Mouse (Mus musculus) layer of hippocampus, postnatal 25 days (tissue): Measurements from ENCODE around the gene Arih2. TPM values are rescaled to one million over a fixed set of nuclear protein-coding genes. Genes with fewer than 3 reads are reported as not detected.
"Not testable (repeated sequence)": the region's sequence is repeated elsewhere in the genome, so short reads cannot be mapped to it uniquely, and the experiment has no call there.

Source experiments
- DNase-seq, 2 experiments: peaks; one replicate each; pipeline ENCODE4 v3.0.0; 2022; ENCODE audit warnings: mixed read lengths in 2 of 2, low spot score in 1 of 2; ENCODE audit errors: extremely low spot score in 1 of 2
- total RNA-seq, 2 experiments: library from RNA; stranded (reverse); gene quantifications; 2 replicates each; pipeline ENCODE4 v1.2.3; 2021

Arih2 gene
- total RNA-seq, 2 experiments from 2014 or later: 49.3 to 53.9 TPM

DNA sequence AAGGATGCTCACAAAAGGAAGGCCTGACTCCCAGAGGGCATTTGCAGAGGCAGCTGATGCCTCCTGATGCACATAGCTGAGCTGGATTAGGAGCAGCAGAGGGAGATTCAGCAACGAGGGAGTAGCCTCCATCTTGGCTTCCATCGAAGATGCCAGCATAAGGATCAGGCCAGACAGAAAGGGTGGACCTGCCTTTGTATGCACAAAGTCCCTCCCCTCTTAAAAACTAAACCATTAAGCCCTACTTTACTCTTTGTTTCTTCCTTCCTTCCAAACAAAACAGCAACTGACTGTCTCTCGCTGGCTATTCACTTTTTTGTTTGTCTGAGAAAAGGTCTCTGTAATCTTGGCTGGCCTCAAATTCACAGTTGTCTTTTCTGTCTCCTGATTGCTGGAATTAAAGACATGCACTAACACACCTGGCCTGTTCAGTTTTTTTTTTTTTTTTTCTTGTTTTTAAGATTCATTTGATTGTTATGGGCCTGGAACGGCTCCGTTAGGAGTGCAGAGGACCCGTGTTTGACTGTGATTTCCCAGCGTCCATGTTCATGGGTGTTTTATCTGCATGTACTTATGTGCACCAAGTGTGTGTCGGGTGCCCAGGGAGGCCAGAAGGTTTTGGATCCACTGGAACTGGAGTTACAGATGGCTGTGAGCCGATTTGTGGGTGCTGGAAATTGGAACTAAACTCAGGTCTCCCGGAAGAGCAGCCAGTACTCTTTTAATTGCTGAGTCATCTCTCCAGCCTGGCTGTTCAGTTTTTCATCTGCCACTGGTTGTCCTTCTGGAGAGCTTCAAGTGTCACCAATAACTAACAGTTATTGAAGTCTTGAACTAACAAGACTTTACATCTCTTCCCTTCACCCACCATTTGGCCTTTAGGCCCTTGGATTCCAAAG lies 5.6 kb upstream of the Arih2 start:
- peak in 1 of 2 experiments; percentile 7 for DNase-seq

GRCm38 (mm10) chr9:108649561-108650440 lies 615 bp upstream of the Arih2 start:
- no peak for DNase-seq

- DNase-seq: no peak
Measured at GRCm38 (mm10) chr9:108648166-108648565, 1.0 kb downstream of the Arih2 start.

DNA sequence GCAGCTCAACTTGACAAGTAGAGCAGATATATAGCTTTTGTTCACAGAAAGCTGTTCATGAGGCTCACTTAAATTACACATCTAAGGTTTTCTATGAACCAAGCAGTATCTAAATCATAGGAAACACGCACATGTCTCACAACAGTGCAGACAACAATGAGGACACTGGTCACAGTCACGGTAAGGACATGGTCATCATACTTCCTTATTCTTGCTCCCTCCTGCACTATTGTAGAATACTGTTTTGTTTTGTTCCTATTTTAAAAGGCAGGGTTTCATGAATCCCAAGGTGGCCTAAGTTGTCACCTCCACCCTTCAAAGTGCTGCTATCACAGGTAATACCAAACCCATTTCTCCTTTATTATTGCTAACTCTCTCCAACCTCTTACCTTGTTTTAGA lies 9.4 kb downstream of the Arih2 start:
- no peak for DNase-seq

DNA sequence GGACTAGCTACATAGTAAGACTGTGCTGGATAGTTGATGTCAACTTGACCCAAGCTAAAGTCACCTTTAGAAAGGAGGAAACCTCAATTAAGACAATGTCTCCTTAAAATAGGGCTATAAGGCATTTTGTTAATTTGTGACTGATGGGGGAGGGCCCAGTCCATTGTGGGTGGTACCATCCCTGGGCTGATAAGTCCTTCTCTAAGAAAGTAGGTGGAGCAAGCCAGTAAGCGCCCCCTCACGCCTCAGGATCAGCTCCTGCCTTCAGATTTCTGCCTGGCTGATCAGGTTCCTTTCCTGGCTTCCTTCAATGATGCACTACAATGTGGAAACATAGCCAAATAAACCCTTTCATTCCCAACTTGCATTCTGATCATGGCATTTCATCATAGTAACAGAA lies 13.8 kb downstream of the Arih2 start:
- DNase-seq: no peak

- DNase-seq: no peak
Measured at GRCm38 (mm10) chr9:108633846-108634245, 15.3 kb downstream of the Arih2 start.

GRCm38 (mm10) chr9:108632375-108632774 lies 16.8 kb downstream of the Arih2 start:
- no peak for DNase-seq

DNA sequence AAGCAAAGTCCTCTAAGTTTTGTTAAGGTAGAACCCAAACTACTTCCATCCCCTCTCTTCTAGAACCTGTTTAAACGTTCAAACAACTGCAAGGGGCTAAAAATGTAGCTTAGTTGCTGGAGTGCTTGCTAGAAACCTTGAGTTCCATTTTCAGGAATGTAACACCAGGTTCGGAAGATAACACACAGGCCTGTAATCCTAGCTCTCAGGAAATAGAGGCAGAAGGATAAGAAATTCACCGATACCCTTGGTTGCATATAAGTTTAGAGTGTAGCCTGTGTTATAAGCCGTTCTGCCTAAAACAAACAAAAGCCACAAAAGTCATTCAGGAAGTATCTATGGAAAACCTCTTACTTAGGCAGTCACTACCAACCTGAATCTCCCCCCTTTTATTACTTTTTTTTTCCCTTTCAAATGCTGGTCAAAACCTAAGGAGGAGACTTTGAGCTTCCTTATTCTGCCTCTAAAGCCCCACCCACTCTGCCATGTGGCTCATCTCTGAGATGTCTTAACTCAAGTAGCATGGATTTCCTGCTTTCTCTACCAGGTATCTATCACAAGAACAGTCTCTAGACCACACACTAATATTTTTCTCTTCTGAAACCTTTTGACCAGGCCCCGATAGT lies 17.4 kb downstream of the Arih2 start:
- DNase-seq: no peak

DNA sequence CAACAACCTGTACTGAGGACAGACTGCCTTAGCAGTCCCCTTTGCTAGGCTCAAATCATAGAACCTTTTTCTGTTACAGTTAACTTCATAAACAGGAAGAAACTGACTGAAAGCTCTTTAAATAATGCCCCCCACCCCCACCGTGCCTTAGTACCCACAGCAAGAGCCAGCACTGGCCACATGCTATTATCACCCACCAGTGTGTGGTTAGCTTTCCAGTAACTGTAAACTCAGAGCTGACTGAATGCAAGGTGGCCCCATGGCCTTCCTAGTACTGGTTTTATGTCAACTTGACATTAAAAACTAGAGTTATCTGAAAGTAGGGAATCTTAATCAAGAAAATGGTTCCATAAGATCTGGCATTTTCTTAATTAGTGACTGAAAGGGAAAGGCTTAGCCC lies 18.5 kb downstream of the Arih2 start:
- no peak for DNase-seq

DNA sequence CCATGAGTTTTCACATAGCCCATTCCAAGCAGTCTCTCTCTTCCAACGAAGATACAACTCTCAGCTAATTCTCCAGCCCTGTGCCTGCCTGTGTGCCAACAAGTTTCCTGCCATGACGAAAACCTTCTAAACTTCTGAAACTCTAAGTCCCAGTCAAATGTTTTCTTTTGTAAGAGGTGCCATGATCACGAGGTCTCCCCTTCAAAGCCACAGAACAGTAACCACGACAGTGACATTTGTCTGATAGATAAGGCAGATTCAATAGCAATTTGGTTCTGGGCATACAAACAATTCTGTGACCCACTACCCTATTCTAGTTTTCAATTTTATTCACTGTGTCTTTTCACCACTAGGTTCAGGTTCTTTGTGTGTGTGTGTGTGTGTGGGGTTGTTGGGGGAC lies 21.0 kb downstream of the Arih2 start:
- DNase-seq: no peak

GRCm38 (mm10) chr9:108626498-108626897 lies 22.7 kb downstream of the Arih2 start:
- DNase-seq: no peak

GRCm38 (mm10) chr9:108617301-108617700 lies 31.9 kb downstream of the Arih2 start:
- no peak for DNase-seq

DNA sequence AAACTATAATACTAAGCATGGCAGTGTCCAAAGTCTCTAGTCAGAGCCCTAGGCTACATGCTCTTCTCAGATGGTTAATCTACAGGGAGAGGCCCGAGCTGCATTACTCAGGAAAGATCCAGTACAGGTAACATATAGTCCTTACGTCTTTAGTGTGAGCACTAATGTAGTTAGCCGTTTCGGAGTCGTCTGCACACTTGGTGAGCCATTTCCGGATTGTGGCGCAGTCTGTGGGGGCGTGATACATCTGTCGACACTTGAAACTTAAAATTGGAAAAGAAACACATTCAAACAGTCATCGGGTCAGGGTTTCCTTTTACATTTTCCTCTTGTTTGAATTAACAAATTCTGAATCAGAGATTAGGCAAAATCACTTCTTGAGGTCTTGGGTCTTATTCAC lies 37.7 kb downstream of the Arih2 start:
- DNase-seq: no peak

DNA sequence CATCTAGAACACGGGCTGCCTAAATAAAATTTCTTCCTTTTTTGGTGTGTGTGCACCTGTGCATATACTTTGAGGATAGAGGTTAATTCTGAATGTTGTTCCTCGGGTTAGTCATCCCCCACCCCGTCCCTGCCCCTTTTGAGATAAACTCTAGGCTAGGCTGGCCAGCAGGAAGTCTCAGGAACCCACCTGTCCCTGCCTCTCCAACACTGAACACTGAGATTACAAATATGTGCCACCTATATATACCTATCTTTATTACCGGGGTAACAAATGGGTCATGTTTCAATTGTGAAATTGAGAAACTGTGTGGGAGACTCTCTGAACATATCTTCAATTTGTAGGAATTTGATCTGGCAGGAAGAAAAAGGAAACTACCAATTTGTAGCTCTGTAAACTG lies 40.3 kb downstream of the Arih2 start:
- DNase-seq: no peak

DNA sequence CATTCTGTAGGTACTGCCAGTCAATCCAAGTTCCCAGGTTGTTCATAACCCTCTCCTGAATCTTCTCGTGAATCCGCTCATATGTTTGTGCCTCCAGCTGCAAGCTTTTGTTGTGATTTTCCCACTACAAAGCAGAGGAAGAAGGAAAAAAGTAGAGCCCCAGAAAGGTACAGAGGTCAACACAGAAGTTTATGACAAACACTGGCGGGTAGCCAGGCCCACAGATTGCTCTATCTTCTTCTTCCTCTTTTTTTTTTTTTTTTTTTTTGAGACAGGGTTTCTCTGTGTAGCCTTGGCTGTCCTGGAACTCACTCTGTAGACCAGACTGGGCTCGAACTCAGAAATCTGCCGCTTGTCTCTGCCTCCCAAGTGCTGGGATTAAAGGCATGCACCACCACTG lies 41.3 kb downstream of the Arih2 start:
- DNase-seq: not testable (repeated sequence)

- DNase-seq: no peak
Measured at GRCm38 (mm10) chr9:108601986-108602385, 47.2 kb downstream of the Arih2 start.

- no peak for DNase-seq
Measured at GRCm38 (mm10) chr9:108600011-108600410, 49.2 kb downstream of the Arih2 start.

- DNase-seq: no peak
Measured at GRCm38 (mm10) chr9:108599021-108599566, 50.1 kb downstream of the Arih2 start.

DNA sequence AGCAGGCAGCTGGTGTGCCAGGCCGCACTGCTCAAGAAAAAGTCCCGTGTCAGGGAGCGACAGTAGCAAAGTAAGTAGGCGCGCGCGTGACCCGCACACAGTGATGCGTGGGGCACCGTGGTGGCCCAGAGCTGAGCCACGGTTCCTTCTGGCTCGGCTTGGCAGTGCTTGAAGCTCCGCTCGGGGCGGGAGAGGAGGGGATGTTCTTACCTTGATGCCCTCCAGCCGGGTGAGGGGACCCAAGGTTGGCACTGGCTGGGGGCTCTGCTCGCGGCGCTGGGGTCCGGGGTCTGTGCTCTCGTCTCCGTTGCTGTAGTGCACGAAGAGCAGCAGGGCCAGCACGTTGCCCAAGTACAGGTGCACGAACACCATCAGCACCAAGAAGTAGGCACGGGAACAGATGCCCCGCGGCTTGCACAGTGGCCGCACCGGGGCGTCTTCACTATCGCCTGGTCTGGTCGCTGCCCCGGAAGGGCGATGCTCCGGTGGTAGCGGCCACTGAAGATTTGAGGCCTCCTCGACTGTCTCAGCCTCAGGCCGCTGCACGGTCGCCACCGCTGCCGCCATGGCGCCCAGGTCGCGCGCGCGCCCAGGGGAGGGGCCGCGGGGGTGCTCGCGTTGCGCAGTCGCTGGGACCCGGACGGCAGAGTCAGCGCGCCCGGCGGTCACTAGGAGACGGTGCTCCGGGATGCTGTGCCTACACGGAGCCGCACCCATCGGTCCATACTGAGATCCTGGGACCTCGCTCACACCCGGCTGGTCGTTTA lies 52.0 kb downstream of the Arih2 start, which contains the start of gene P4htm:
Gene P4htm, minus strand, starts transcription at position 670 of the 767 bp plus-strand sequence.
- peak; percentile 69 to 77 for DNase-seq

DNA sequence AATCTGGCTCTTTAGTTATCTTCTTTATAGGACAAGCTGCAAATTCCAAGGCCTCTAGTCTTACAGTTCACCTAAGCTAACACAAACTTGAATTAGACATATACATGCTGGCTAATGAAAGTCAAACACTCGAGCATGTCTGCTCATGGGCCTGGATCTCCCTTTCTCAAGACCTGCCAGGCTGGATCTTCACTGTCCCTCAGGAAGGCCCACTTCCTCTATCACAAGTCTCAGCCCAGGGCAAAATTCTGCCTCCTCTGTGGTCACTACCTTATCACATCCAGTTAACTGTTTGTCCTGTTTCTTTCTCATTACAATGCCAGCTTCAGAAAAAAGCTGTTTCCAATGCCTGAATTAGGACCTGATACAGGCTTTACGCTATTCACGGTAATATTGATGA lies 54.8 kb downstream of the Arih2 start:
- no peak for DNase-seq
